Mouse (Mus musculus) CH12.LX (cell line): ENCODE data around the gene Plk3. TPM values are rescaled to one million over a fixed set of nuclear protein-coding genes. Genes with fewer than 3 reads are reported as not detected.

Experiments used
- DNase-seq: peaks from one replicate; pipeline ENCODE4 v3.0.0-alpha.2; 2013; ENCODE audit errors: extremely low read depth
- H3K27ac ChIP-seq: 2 replicates; pipeline ENCODE4 v1.5.1; 2012; ENCODE audit warnings: low read depth, mild to moderate bottlenecking, control low read depth, moderate library complexity; ENCODE audit not compliant: insufficient read depth
- H3K27me3 ChIP-seq: replicated peaks from 2 replicates; pipeline ENCODE3; 2012; ENCODE audit warnings: inconsistent platforms
- H3K36me3 ChIP-seq, 2 experiments: replicated peaks in 1 of 2; 2 replicates each; pipeline versions ENCODE3 to v1.6.1; 2012; ENCODE audit warnings: inconsistent platforms in 1 of 2, low read length in 1 of 2, mild to moderate bottlenecking in 1 of 2, mixed read lengths in 1 of 2, moderate library complexity in 1 of 2; ENCODE audit not compliant: control insufficient read depth in 1 of 2, insufficient read depth in 1 of 2
- H3K4me1 ChIP-seq, 2 experiments: 2 replicates each; pipeline ENCODE4 v1.6.1; 2012; ENCODE audit warnings: inconsistent platforms in 1 of 2, moderate library complexity in 1 of 2; ENCODE audit not compliant: insufficient read depth in 2 of 2, control insufficient read depth in 1 of 2
- H3K4me2 ChIP-seq: 2 replicates; pipeline ENCODE4 v1.6.1; 2012; ENCODE audit warnings: low read depth, mild to moderate bottlenecking, control low read depth; ENCODE audit not compliant: poor library complexity, insufficient read depth, severe bottlenecking
- H3K4me3 ChIP-seq, 3 experiments: fragments of 150-350 bp in 1 of 3; sonication (generic) in 1 of 3; replicated peaks in 1 of 3; 2 replicates each; pipeline versions ENCODE3 to v1.5.1; 2011 to 2012; ENCODE audit warnings: low read depth in 2 of 3, low read length in 2 of 3, mild to moderate bottlenecking in 2 of 3, moderate library complexity in 2 of 3, control low read depth in 1 of 3, improper control_type of control experiment in 1 of 3, inconsistent platforms in 1 of 3, mixed read lengths in 1 of 3; ENCODE audit not compliant: poor library complexity in 1 of 3
- H3K79me2 ChIP-seq: replicated peaks from 2 replicates; pipeline ENCODE4 v1.6.1; 2012; ENCODE audit warnings: mild to moderate bottlenecking, moderate library complexity; ENCODE audit not compliant: control insufficient read depth, poor library complexity, insufficient read depth, severe bottlenecking; ENCODE audit errors: extremely low read depth
- H3K9ac ChIP-seq: 2 replicates; pipeline ENCODE4 v1.6.1; 2012; ENCODE audit warnings: low read depth, mild to moderate bottlenecking, control low read depth, moderate library complexity; ENCODE audit not compliant: insufficient read depth
- H3K9me3 ChIP-seq: replicated peaks from 2 replicates; pipeline ENCODE3; 2012; ENCODE audit warnings: low read length, inconsistent platforms, mixed read lengths
- BHLHE40 ChIP-seq: IDR thresholded peaks from 2 replicates; pipeline ENCODE4 v1.6.1; 2011; ENCODE audit warnings: mild to moderate bottlenecking, low read depth, low read length, improper control_type of control experiment
- EP300 ChIP-seq: IDR thresholded peaks from 2 replicates; pipeline ENCODE4 v1.6.1; 2011; ENCODE audit warnings: low read length, improper control_type of control experiment
- ETS1 ChIP-seq: conservative IDR thresholded peaks from 2 replicates; pipeline ENCODE4 v1.6.1; 2012; ENCODE audit warnings: low read depth, mild to moderate bottlenecking, inconsistent platforms, low read length, improper control_type of control experiment, moderate library complexity
- GABPA ChIP-seq: IDR thresholded peaks from 2 replicates; pipeline ENCODE4 v1.6.1; 2012; ENCODE audit warnings: low read depth, low read length, improper control_type of control experiment, inconsistent platforms; ENCODE audit not compliant: insufficient replicate concordance
- HCFC1 ChIP-seq: IDR thresholded peaks from 2 replicates; pipeline ENCODE4 v1.6.1; 2012; ENCODE audit warnings: low read depth, mild to moderate bottlenecking, inconsistent platforms, low read length, improper control_type of control experiment
- JUND ChIP-seq: conservative IDR thresholded peaks from 2 replicates; pipeline ENCODE4 v1.6.1; 2011; ENCODE audit warnings: low read depth, low read length, improper control_type of control experiment
- MAFK ChIP-seq: IDR thresholded peaks from 2 replicates; pipeline ENCODE4 v1.6.1; 2011; ENCODE audit warnings: low read length, improper control_type of control experiment; ENCODE audit not compliant: insufficient replicate concordance
- MAX ChIP-seq: IDR thresholded peaks from 2 replicates; pipeline ENCODE4 v1.6.1; 2011; ENCODE audit warnings: low read length, improper control_type of control experiment
- MAZ ChIP-seq: IDR thresholded peaks from 2 replicates; pipeline ENCODE4 v1.6.1; 2012; ENCODE audit warnings: low read depth, mild to moderate bottlenecking, inconsistent platforms, low read length, improper control_type of control experiment, moderate library complexity
- MEF2A ChIP-seq: IDR thresholded peaks from 2 replicates; pipeline ENCODE4 v1.6.1; 2014; ENCODE audit warnings: low read depth, mild to moderate bottlenecking, inconsistent platforms, low read length, improper control_type of control experiment, borderline replicate concordance
- MXI1 ChIP-seq: IDR thresholded peaks from 2 replicates; pipeline ENCODE4 v1.6.1; 2011; ENCODE audit warnings: mild to moderate bottlenecking, low read depth, low read length, improper control_type of control experiment
- MYC ChIP-seq: IDR thresholded peaks from 2 replicates; pipeline ENCODE4 v1.6.1; 2011; ENCODE audit warnings: low read depth, mild to moderate bottlenecking, improper control_type of control experiment, low read length
- NELFE ChIP-seq: IDR thresholded peaks from 2 replicates; pipeline ENCODE4 v1.6.1; 2011; ENCODE audit warnings: low read depth, low read length, improper control_type of control experiment
- NRF1 ChIP-seq: IDR thresholded peaks from 2 replicates; pipeline ENCODE4 v1.6.1; 2014; ENCODE audit warnings: low read depth, mild to moderate bottlenecking, inconsistent platforms, low read length, improper control_type of control experiment, moderate library complexity
- PAX5 ChIP-seq: IDR thresholded peaks from 2 replicates; pipeline ENCODE4 v1.6.1; 2012; ENCODE audit warnings: low read length, inconsistent platforms, mixed read lengths
- POLR2A ChIP-seq: IDR thresholded peaks from 2 replicates; pipeline ENCODE4 v1.6.1; 2011; ENCODE audit warnings: low read depth, mild to moderate bottlenecking, improper control_type of control experiment, low read length
- POLR2AphosphoS2 ChIP-seq: IDR thresholded peaks from 2 replicates; pipeline ENCODE4 v1.6.1; 2011; ENCODE audit warnings: low read depth, low read length, improper control_type of control experiment
- RAD21 ChIP-seq: IDR thresholded peaks from 2 replicates; pipeline ENCODE4 v1.6.1; 2011; ENCODE audit warnings: low read depth, mild to moderate bottlenecking, low read length, improper control_type of control experiment, moderate library complexity
- RCOR1 ChIP-seq: conservative IDR thresholded peaks from 2 replicates; pipeline ENCODE4 v1.6.1; 2012; ENCODE audit warnings: low read depth, mild to moderate bottlenecking, inconsistent platforms, low read length, improper control_type of control experiment
- SIN3A ChIP-seq: IDR thresholded peaks from 2 replicates; pipeline ENCODE4 v1.6.1; 2012; ENCODE audit warnings: low read length, improper control_type of control experiment, inconsistent platforms
- SMC3 ChIP-seq: IDR thresholded peaks from 2 replicates; pipeline ENCODE4 v1.6.1; 2011; ENCODE audit warnings: low read depth, low read length, improper control_type of control experiment
- TCF12 ChIP-seq: IDR thresholded peaks from 2 replicates; pipeline ENCODE4 v1.6.1; 2014; ENCODE audit warnings: low read depth, mild to moderate bottlenecking, inconsistent platforms, low read length, improper control_type of control experiment
- UBTF ChIP-seq: IDR thresholded peaks from 2 replicates; pipeline ENCODE4 v1.6.1; 2012; ENCODE audit warnings: low read depth, mild to moderate bottlenecking, inconsistent platforms, low read length, improper control_type of control experiment, moderate library complexity
- ZC3H11A ChIP-seq: IDR thresholded peaks from 2 replicates; pipeline ENCODE4 v1.6.1; 2012; ENCODE audit warnings: low read depth, mild to moderate bottlenecking, inconsistent platforms, low read length, improper control_type of control experiment
- ZMIZ1 ChIP-seq: IDR thresholded peaks from 2 replicates; pipeline ENCODE4 v1.6.1; 2012; ENCODE audit warnings: low read depth, mild to moderate bottlenecking, inconsistent platforms, low read length, improper control_type of control experiment
- ZNF384 ChIP-seq: IDR thresholded peaks from 2 replicates; pipeline ENCODE4 v1.6.1; 2012; ENCODE audit warnings: low read depth, low read length, improper control_type of control experiment, inconsistent platforms
- dilution Hi-C: fragments of 300-500 bp; cut with MboI; formaldehyde crosslinking; loops from 2 replicates; pipeline ENCODE4 v1.14.3; 2020; ENCODE audit warnings: low sequenced_read_pairs; ENCODE audit not compliant: extremely low pct_unique_long_range_greater_than_20kb, extremely low pct_ligation_motif_present
- in situ Hi-C: fragments of 300-500 bp; cut with MboI; formaldehyde crosslinking; loops from 3 replicates; pipeline ENCODE4 v1.14.3; 2019; ENCODE audit warnings: low sequenced_read_pairs, low pct_ligation_motif_present, low pct_unique_long_range_greater_than_20kb, mixed read lengths
- polyA plus RNA-seq: library from polyadenylated mRNA; unstranded; fragments of >175 nt; gene quantifications from 2 replicates; pipeline ENCODE4 v1.2.1, GENCODE M21; 2012; ENCODE audit warnings: low read depth; ENCODE audit not compliant: insufficient read length
- total RNA-seq, 2 experiments: library from RNA; depleted of rRNA; stranded (reverse); fragments of 300-350 nt in 1 of 2; fragments of >200 nt in 1 of 2; gene quantifications; 2 replicates each; pipeline ENCODE4 v1.2.3; 2012 to 2014

Gene Plk3
- total and polyA plus RNA-seq, 3 experiments = 8.8 to 18.5 (median 12.0) TPM

DNA sequence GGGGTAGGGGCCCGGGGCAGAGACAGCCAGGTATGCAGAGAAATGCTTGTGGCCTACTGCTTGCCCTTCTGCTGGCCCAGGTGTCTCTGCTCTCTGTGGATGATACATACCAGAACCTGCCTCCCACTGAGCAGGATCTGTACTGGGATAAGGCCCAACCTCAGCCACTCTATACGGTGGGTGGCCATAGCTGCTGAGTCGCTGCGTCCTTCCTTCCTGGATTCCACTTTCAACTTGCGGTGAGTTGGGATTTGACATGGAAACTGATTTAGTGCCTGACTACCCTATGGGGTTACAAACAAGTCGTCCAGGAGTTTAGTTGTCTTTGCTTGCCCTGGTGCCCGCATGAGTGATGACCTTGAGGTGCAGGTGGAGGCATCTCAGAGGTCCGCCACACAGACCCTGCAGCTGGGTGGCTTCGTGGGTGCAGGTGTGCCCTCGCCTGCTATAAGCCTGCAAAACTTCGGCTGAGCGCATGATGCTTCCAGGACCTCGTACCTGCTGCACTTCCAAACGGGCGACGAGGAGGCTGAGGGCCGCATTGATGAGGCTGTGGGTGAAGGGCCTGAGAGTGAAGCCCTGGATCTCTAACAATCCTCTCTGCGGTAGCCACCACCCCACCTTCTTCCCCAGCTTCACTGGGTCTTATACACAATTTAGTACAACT is 14.4 kb upstream of the Plk3 start:
- no peak for DNase-seq
- Histone ChIP-seq H3K27ac (no peak overlapping the region), H3K4me1 (peaks cover 7 to 23% of the 10 kb centered on the region in 2 experiments), H3K79me2 (peaks cover 11% of the 10 kb centered on the region), H3K36me3 (peaks cover 47 to 54% of the 10 kb centered on the region in 2 experiments), H3K9ac (no peak overlapping the region), H3K9me3 (no peaks in the 10 kb centered on the region), H3K4me3 (no peak overlapping the region), H3K27me3 (no peaks in the 10 kb centered on the region), H3K4me2 (no peak overlapping the region)
- dilution Hi-C loops (no loop called here), in situ Hi-C loops (no loop called here)
- TF ChIP-seq ZC3H11A (no peak), EP300 (no peak), NRF1 (no peak), RCOR1 (no peak), ZMIZ1 (peak; percentile 83; the same call in 1 of the 2 replicates), ZNF384 (no peak), JUND (no peak), RAD21 (no peak), MAX (no peak), MAFK (no peak), MXI1 (no peak), MYC (no peak), SMC3 (no peak), TCF12 (no peak), PAX5 (no peak), MEF2A (no peak), POLR2A (0 out of 2 replicates have a peak, but pooled peaks have one; percentile 18), NELFE (no peak), HCFC1 (no peak), SIN3A (no peak), UBTF (no peak), BHLHE40 (no peak), POLR2AphosphoS2 (0 out of 2 replicates have a peak, but pooled peaks have one; percentile 15), GABPA (no peak), MAZ (no peak), ETS1 (no peak)
